Mouse (Mus musculus) neural tube, embryonic 12.5 days (tissue): ENCODE data around the gene E2f6. TPM values are rescaled to one million over a fixed set of nuclear protein-coding genes. Genes with fewer than 3 reads are reported as not detected.
A peak's percentile ranks its signal among the peaks of the same experiment; 100 is the strongest.

Experiments used
- ATAC-seq: fragments of 200-750 bp; cut with Nextera tagmentation; 2 replicates; pipeline ENCODE4 v1.8.0; 2017; ENCODE audit warnings: low read depth, mild to moderate bottlenecking, moderate TSS enrichment, moderate library complexity; ENCODE audit not compliant: low FRiP score
- H3K27ac ChIP-seq: fragments of 300-500 bp; sonication (generic); 2 replicates; pipeline ENCODE4 v1.5.1; 2016
- H3K27me3 ChIP-seq: fragments of 300-500 bp; sonication (generic); replicated peaks from 2 replicates; pipeline ENCODE4 v1.6.1; 2016; ENCODE audit warnings: mild to moderate bottlenecking
- H3K36me3 ChIP-seq: fragments of 300-500 bp; sonication (generic); 2 replicates; pipeline ENCODE4 v1.6.1; 2016; ENCODE audit warnings: mild to moderate bottlenecking
- H3K4me1 ChIP-seq: fragments of 300-500 bp; sonication (generic); 2 replicates; pipeline ENCODE4 v1.6.1; 2016
- H3K4me2 ChIP-seq: fragments of 300-500 bp; sonication (generic); replicated peaks from 2 replicates; pipeline ENCODE4 v1.6.1; 2016; ENCODE audit warnings: mild to moderate bottlenecking
- H3K4me3 ChIP-seq: fragments of 300-500 bp; sonication (generic); 2 replicates; pipeline ENCODE4 v1.5.1; 2016
- H3K9ac ChIP-seq: fragments of 300-500 bp; sonication (generic); 2 replicates; pipeline ENCODE4 v1.6.1; 2016; ENCODE audit warnings: mild to moderate bottlenecking
- H3K9me3 ChIP-seq: fragments of 300-500 bp; sonication (generic); 2 replicates; pipeline ENCODE4 v1.6.1; 2016; ENCODE audit warnings: mild to moderate bottlenecking
- WGBS: fragments of 180-500 bp; shearing (Covaris S2); methylation state at CpG from one replicate; pipeline ENCODE4 v1.1.7; 2016; 5-methylcytosine and 5-hydroxymethylcytosine counted together
- polyA plus RNA-seq: library from polyadenylated mRNA; unstranded; fragments of >200 nt; fragmentation: Nextera tagmentation; extraction: Ambion mirVana; gene quantifications from 2 replicates; pipeline ENCODE4 v1.2.1, GENCODE M21; 2016

The E2f6 gene
- polyA plus RNA-seq, 1 experiment from 2014 or later, result 60.6 TPM

DNA sequence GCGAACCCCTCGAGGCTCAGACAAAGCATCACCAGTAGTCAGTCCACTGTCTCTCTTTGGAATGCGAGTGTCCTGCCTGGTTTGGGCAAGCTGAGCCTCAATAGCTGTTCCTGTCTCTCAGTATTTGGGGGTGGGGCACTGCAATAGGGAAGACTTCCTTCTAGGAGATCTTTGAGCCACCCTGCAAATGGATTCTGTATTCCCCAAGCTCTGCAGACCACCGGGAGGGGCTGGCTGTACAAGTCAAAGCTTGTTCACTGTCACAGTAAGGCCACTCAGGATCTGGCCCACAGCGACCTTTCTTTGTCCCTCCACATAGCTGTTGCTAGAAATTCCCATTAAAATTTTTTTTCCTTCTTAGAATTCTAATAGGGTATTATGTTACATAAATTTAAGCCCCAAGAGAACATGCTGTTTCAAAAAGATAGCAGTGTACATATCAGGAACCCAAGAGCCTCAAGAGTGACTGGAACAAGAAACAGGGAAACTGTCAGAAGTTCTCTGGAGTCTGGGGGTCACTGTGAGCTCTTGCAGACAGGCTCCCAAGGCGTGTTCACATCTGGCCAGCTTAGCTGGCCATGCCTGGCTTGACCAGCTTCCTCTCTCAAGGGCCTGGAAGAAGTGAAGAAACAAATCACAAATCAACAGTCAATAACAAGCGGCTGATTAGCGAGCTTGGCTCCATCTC, 58.5 kb downstream of the E2f6 start:
- Histone ChIP-seq H3K9me3 (no peaks in the 10 kb centered on the region), H3K27ac (no peak overlapping the region), H3K27me3 (no peaks in the 10 kb centered on the region), H3K9ac (no peak overlapping the region), H3K4me2 (no peak overlapping the region), H3K4me3 (no peak overlapping the region), H3K36me3 (no peaks in the 10 kb centered on the region), H3K4me1 (peaks cover 8% of the 10 kb centered on the region)
- ATAC-seq, result no peak
- WGBS, result 71% methylated on average over 8 of the region's 8 CpGs

DNA sequence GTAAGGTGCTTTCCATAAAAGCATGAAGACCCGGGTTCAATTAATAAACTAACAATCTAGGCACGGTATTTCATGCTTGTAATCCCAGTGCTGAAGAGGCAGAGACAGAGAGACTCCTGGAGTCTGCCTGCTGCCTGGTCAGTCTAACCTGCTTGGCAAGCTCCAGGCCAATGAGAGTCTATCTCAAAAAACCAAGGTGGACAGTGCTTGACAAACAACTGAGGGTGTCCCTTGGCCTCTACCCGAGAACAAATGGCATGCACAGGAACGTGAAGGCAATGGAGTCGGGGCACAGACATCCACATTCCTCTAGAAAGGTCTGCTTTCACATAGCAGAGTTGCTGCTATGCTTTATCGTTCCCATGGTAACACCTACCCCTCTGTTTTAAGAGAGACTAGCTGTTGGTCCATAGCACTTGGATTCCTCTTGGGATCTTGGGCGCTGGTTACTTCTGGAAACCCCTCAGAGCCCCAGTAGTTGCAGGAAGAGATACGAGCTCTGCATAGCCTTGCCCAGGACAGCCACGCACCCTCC, 59.2 kb downstream of the E2f6 start:
- H3K4me1 ChIP-seq, result peaks cover 8% of the 10 kb centered on the region
- no peaks in the 10 kb centered on the region for H3K27me3 ChIP-seq
- peak; percentile 29; the same call in 1 of the 2 replicates for ATAC-seq
- no peaks in the 10 kb centered on the region for H3K36me3 ChIP-seq
- no peak overlapping the region for H3K27ac ChIP-seq
- H3K9me3 ChIP-seq, result no peaks in the 10 kb centered on the region
- H3K4me3 ChIP-seq, result no peak overlapping the region
- H3K9ac ChIP-seq, result no peak overlapping the region
- H3K4me2 ChIP-seq, result no peak overlapping the region
- WGBS, result 52% methylated on average over 9 of the region's 9 CpGs

DNA sequence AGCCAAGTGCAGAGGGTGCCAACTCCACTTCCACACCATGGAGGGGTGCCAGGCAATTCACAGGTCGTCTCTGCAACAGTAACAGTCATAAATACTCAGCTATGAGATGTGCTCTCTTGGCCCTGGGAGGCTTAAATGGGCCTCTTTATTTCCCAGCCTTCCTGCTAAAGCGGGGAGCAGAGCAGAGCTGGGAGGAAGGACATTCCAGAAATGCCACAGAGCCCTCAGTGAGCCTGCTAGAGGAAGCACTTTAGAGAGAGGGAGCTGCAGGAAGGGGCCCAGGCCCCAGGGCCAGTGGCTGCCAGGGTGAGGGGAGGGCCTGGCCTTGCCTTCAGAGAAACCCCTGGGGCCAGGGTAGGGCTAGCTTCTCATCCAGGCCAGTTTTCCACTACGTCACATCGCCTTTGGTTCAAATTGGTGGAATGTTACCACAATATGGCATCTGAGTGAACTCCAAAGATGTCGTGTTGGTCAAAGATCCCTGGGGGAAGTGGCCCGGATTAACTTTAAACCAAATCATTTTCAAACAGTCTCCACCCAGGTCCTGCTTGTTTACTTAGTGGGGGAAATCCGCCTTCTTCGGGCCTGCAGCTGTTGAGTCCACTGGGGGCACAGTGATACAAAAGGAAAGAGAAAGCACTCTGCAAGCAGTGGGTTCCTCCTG, 59.8 kb downstream of the E2f6 start:
- no peak overlapping the region for H3K27ac ChIP-seq
- no peaks in the 10 kb centered on the region for H3K36me3 ChIP-seq
- no peaks in the 10 kb centered on the region for H3K9me3 ChIP-seq
- peaks cover 8% of the 10 kb centered on the region for H3K4me1 ChIP-seq
- H3K9ac ChIP-seq, result no peak overlapping the region
- H3K4me3 ChIP-seq, result no peak overlapping the region
- ATAC-seq, result peak; percentile 4; the same call in 1 of the 2 replicates
- H3K4me2 ChIP-seq, result no peak overlapping the region
- no peaks in the 10 kb centered on the region for H3K27me3 ChIP-seq
- 48% methylated on average over 8 of the region's 8 CpGs for WGBS

DNA sequence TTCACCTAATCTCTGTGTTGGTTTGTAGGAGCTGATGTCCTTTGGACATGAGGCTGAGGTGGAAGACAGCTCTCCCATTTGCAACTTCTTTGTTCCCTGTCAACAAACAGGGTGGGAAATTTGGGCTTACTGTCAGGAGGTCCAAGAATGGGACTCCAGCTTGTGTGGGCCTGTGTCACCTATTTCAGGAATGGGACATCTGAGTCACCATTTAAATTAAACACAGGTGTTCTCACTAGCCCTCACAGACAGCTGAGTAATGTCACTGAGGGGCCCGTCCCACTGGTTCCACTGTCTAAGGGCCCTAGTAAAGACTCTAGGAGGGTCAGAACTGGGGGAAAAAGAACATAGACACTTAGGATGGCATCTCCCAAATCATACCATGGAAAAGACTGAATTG, 61.2 kb downstream of the E2f6 start:
- WGBS, result 90% methylated on average over 1 of the region's 1 CpGs
- Histone ChIP-seq H3K4me2 (no peak overlapping the region), H3K4me3 (no peak overlapping the region), H3K9me3 (no peaks in the 10 kb centered on the region), H3K36me3 (no peaks in the 10 kb centered on the region), H3K27ac (no peak overlapping the region), H3K27me3 (no peaks in the 10 kb centered on the region), H3K9ac (no peak overlapping the region), H3K4me1 (peaks cover 8% of the 10 kb centered on the region)
- no peak for ATAC-seq

DNA sequence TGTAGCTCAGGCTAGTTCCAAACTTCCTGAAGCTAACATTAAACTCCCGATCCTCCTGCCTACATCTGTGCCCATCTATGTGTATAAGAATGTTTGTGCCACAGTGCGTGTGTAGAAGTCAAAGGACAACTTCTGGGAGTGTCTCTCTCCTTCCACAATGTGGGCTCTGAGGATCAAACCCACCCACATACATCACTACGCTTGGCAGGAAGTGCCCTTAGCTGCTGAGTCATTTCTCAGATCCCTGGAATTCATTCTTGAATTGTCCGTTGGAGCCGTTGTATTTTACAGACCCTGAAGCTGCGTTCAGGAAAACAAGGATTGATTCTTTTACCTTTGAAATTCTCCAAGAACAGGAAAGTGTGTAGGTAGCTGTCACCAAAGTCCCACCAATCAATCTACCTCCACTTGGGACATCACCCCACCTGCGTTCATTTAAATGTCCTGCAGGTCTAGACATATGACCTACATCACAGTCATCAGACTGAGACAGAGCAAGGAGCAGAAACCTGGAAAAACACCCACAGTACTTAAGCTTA, 62.2 kb downstream of the E2f6 start:
- Histone ChIP-seq H3K27ac (no peak overlapping the region), H3K9me3 (no peaks in the 10 kb centered on the region), H3K4me1 (peaks cover 8% of the 10 kb centered on the region), H3K36me3 (no peaks in the 10 kb centered on the region), H3K27me3 (no peaks in the 10 kb centered on the region), H3K9ac (no peak overlapping the region), H3K4me3 (no peak overlapping the region), H3K4me2 (no peak overlapping the region)
- WGBS, result 87% methylated on average over 7 of the region's 7 CpGs
- ATAC-seq, result no peak

DNA sequence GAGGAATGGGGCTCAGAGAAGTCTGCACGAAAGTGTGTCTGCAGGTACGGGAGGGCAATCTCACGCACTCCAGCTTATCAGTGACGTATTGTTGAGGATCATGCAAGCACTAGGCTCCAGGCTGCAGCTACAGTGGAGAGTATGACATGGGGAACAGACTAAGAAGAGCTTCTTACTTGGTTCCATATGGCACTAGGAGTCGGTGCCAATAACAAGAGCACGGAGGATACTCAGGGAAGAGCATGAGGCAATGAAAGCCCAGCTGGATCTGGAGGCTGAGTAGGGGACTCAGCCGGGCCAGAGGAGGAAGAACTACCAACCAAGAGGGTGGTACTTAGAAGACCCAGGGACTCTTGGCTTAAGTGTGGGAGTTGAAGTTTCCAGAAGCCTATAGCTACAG, 62.8 kb downstream of the E2f6 start:
- Histone ChIP-seq H3K4me3 (no peak overlapping the region), H3K9me3 (no peaks in the 10 kb centered on the region), H3K27me3 (no peaks in the 10 kb centered on the region), H3K4me2 (no peak overlapping the region), H3K9ac (no peak overlapping the region), H3K36me3 (no peaks in the 10 kb centered on the region), H3K27ac (no peak overlapping the region), H3K4me1 (peaks cover 8% of the 10 kb centered on the region)
- no peak for ATAC-seq
- 95% methylated on average over 7 of the region's 7 CpGs for WGBS

DNA sequence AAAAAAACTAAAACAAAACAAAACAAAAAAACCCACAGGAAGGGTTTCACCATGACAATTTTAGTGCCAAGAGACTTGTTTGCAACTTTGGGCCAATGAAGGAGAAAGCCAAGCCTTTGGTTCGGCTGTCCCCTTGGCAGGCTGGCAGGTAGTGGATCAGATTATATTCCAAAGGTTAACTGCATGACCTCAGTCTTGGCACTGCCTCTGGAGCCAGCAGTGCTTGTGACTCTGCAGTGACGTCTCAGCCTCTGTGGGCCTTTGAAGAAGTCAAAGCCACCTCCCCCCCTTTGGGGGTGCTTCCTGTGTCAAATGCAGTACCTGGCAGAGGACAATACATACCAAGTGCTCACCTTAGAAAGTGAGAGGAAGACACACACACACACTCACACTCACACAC, 63.3 kb downstream of the E2f6 start:
- H3K9me3 ChIP-seq, result no peaks in the 10 kb centered on the region
- H3K27ac ChIP-seq, result no peak overlapping the region
- H3K4me1 ChIP-seq, result peaks cover 8% of the 10 kb centered on the region
- no peaks in the 10 kb centered on the region for H3K36me3 ChIP-seq
- H3K4me3 ChIP-seq, result no peak overlapping the region
- 58% methylated on average over 2 of the region's 2 CpGs for WGBS
- ATAC-seq, result no peak
- H3K27me3 ChIP-seq, result no peaks in the 10 kb centered on the region
- no peak overlapping the region for H3K9ac ChIP-seq
- H3K4me2 ChIP-seq, result no peak overlapping the region

DNA sequence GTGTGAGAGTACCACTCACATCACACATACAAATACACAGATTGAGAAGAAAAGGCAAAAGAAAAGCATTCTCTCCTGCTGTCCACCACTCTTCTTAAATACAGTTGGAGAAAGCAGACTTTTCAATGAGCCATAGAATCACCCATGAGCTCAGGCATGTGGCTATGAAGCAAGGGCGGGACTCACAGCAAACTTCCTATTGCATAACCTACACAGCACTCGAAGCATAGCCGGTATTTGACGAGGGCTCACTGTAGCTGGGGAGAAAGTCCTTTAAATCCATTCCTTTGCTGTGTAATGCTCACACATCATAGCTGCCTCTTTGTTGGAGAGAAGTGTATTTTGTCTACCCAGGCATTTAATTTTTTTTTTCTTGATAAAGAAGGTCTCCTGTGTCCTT, 64.5 kb downstream of the E2f6 start:
- no peak for ATAC-seq
- H3K27ac ChIP-seq, result no peak overlapping the region
- H3K4me3 ChIP-seq, result no peak overlapping the region
- H3K4me1 ChIP-seq, result peaks cover 4% of the 10 kb centered on the region
- no peaks in the 10 kb centered on the region for H3K27me3 ChIP-seq
- H3K9me3 ChIP-seq, result no peaks in the 10 kb centered on the region
- H3K9ac ChIP-seq, result no peak overlapping the region
- no peak overlapping the region for H3K4me2 ChIP-seq
- 75% methylated on average over 4 of the region's 4 CpGs for WGBS
- no peaks in the 10 kb centered on the region for H3K36me3 ChIP-seq

DNA sequence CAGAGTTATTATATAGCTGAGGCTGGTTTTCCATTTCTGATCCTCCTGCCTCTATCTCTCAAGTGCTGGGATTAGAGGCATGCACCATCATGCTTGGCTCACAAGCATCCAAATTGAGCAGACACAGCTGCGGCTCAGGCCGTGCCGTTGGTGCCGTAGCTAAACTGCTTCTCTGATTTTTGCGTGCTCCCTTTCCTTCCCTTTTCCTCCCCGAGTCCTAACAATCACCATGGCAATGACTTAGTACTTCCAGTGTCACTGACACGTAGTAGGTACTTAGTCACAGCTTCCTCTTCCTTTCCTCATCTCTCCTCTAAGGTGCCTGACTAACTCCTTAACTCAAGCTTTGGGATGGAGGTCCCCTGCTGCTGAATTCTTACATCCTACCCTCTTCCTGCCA, 64.9 kb downstream of the E2f6 start:
- no peak overlapping the region for H3K4me2 ChIP-seq
- H3K4me1 ChIP-seq, result no peaks in the 10 kb centered on the region
- H3K9ac ChIP-seq, result no peak overlapping the region
- no peaks in the 10 kb centered on the region for H3K9me3 ChIP-seq
- 88% methylated on average over 7 of the region's 7 CpGs for WGBS
- no peak for ATAC-seq
- H3K36me3 ChIP-seq, result no peaks in the 10 kb centered on the region
- no peaks in the 10 kb centered on the region for H3K27me3 ChIP-seq
- no peak overlapping the region for H3K4me3 ChIP-seq
- no peak overlapping the region for H3K27ac ChIP-seq

DNA sequence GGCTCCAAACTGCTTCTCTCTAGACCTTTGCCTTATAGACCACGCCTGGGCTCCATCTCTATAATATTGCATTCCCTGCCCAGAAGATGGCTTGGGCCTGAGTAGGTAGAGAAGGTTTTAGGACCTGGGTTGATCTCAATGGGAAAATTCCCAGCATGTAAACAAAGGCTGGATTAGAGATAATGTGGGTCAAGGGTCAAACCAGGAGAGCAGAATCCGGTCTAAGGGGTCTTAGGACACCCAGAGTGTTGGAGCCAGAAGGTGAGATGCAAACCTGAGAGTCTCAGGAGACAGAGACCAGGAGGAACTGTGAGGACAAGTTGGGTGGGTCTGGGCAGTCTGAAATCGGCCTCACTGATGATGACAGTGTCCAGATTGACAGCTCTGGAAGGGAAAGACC, 65.9 kb downstream of the E2f6 start:
- Histone ChIP-seq H3K4me1 (no peaks in the 10 kb centered on the region), H3K36me3 (no peaks in the 10 kb centered on the region), H3K9me3 (no peaks in the 10 kb centered on the region), H3K27me3 (no peaks in the 10 kb centered on the region), H3K27ac (no peak overlapping the region), H3K4me2 (no peak overlapping the region), H3K9ac (no peak overlapping the region), H3K4me3 (no peak overlapping the region)
- no peak for ATAC-seq
- 75% methylated on average over 3 of the region's 3 CpGs for WGBS

DNA sequence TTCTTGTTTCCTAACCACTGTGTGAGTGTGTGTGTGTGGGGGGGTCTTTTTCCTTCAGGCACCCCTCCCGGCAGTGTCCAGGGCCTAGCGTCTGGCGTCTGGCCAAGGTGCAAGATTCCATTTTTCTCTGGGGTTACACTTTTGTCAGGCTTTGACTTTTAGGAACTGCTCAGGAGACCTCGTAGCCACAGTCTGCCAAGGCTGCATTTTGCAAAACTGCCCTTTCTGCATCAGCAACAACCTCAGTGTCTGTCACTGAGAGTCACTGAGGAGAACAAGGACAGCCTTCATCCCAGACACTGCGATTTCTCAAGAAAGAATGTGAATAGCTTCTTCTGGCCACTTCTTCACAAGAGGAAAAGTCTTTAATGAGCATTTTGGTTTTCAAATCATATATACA, 66.4 kb downstream of the E2f6 start:
- Histone ChIP-seq H3K27ac (no peak overlapping the region), H3K4me3 (no peak overlapping the region), H3K9ac (no peak overlapping the region), H3K4me1 (no peaks in the 10 kb centered on the region), H3K36me3 (no peaks in the 10 kb centered on the region), H3K27me3 (no peaks in the 10 kb centered on the region), H3K4me2 (no peak overlapping the region), H3K9me3 (no peaks in the 10 kb centered on the region)
- 70% methylated on average over 5 of the region's 5 CpGs for WGBS
- ATAC-seq, result no peak

DNA sequence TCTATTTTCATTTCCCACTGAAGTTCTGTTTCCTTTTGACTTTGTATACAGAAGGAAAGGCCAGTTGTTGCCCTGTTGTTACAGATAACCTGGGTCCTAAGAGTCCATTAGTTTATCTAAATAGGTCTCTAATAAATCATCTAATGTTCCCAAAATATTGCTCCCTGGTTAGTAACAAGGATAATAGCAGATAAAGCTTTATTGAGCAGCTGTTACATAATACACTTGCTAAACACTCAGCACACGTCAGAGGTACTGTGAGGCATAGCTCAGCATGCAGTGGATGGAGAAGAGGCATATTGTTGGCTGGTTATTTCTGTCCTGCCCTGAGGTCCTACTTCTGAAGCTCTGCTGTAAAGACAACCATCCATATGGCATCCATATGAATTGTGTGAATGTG, 66.9 kb downstream of the E2f6 start:
- no peaks in the 10 kb centered on the region for H3K27me3 ChIP-seq
- no peak overlapping the region for H3K9ac ChIP-seq
- H3K4me2 ChIP-seq, result no peak overlapping the region
- no peaks in the 10 kb centered on the region for H3K36me3 ChIP-seq
- ATAC-seq, result no peak
- no peaks in the 10 kb centered on the region for H3K9me3 ChIP-seq
- H3K27ac ChIP-seq, result no peak overlapping the region
- no peak overlapping the region for H3K4me3 ChIP-seq
- 55% methylated on average over 1 of the region's 1 CpGs for WGBS
- H3K4me1 ChIP-seq, result no peaks in the 10 kb centered on the region
